Mouse (Mus musculus) large intestine, adult 2 months (tissue): ENCODE measurements around the gene Cntn4. TPM values are rescaled to one million over a fixed set of nuclear protein-coding genes. Genes with fewer than 3 reads are reported as not detected.

Source experiments
- DNase-seq: peaks from one replicate; pipeline ENCODE4 v3.0.0-alpha.2; 2012; ENCODE audit warnings: low read depth, low spot score
- WGBS: fragments of 180-500 bp; shearing (Covaris S2); methylation state at CpG from one replicate; pipeline ENCODE4 v1.1.7; 2018; 5-methylcytosine and 5-hydroxymethylcytosine counted together
- polyA plus RNA-seq: library from polyadenylated mRNA; depleted of rRNA; stranded (reverse); fragments of >200 nt; gene quantifications from 2 replicates; pipeline ENCODE4 v1.2.3, GENCODE M21; 2012

Cntn4 gene
- polyA plus RNA-seq, 1 experiment = 0.02 TPM

DNA sequence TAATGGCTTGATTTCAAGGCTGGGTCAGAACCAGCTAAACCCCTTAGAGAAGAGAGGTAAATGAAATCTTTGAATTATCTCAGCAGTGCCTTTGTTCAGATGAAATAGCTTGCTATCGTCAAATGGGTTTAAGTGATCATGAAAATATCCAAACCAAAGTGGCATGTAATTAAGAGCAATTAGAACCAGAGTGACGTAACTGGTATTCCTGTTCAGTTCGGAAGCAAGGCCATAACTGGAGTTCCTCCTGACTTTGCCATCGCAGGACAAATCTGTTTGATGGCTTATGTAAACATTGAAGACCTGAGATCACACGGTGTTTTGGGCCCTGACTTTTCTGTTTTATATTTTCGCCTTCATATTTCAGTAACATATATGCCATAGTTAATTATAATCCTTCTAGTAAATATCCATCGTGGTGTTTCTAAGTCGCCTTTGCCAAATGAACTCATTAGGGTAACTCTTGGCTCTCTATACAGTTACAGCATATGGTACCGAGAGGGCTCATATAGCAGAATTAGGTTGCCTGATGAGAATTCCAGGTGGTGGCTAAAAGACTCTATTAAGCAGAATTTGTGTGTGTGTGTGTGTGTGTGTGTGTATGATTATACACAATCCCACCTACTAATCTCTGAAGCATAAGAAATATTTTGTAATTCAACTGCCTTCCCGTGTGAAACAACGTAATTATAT, 889.6 kb downstream of the Cntn4 start:
- WGBS = 74% methylated on average over 11 of the region's 11 CpGs
- DNase-seq = no peak

DNA sequence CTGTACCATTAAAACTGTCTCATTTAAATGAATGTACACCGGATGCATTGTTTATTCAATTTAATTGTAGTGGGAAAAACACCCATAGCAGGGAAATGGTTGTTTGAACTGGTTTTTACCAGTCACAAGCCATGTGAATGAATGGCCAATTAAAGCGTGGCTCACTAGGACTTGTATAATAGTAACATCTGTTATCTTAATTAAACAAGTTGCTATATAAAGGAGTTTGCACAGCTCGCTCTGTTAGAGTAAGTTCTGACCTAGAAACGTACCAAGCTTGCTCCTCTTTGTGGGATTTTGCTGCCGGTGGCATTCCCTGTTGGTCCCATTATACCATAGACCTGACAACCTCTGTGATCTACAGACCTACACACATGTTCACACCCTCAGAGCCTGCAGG, 902.7 kb downstream of the Cntn4 start:
- WGBS = 51% methylated on average over 5 of the region's 5 CpGs
- DNase-seq = no peak

DNA sequence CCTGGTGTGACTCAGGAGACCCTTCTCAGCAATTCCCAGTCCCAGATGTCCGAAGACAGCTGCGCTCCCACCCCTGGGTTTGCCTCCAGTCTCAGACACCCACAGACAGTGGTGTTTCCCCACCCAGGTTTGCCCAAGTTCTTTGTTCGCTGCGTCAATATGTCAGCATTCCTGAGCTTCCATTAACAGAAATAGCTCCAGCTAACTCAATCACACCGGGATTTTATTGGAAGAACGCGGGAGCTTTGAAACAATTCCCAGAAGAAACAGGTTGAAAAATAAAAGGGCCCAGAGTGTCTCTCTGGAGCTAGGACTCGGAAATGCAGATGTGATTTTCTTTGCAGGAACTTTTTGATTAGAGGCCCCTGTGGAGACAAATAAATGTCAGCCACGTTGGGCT, 916.3 kb downstream of the Cntn4 start:
- no peak for DNase-seq
- 21% methylated on average over 9 of the region's 9 CpGs for WGBS

DNA sequence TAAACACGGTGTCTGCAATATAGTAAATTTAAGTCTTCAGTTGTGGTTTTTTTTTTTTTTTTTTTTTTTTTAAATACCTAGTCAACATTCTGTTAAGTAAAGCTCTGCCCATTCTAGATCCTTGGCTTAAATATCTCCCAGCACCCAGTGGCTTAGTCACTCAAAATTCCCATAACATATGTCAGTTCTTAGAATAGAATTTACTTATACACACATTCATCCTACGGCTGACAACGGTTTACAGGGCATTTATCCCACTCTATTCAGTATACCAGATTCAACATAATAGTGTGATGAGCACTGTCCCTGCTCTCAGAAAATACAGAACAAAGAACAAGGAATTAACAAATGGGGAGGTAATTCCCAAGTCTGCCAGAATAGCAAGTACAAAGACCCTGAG, 939.6 kb downstream of the Cntn4 start:
- WGBS = 89% methylated on average over 3 of the region's 3 CpGs
- no peak for DNase-seq

DNA sequence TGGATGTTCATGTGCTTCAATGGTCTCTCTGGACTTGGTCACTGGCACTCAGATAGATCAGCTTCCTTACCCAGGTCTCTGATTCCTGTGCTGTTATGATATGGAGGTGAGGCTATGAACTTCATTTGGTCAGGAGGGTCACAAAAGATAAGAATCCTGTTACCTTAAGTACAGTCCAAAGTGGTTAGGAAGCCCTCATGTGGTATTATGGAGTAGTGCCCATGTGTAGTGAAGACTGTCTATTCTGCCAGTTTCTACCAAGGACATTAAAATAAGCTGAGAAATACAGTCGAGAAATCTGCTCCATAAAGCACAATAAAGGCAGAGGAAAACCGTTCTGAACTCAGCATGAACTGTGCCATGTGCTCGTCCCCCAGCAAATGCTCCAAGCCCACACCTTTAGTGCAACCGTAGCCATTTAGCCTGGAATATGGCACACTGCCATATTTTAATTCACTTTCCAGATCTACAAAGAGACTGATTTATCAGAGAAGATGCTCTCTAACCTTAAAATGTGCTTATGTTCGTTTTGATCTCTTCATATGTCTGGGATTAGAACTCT, 943.8 kb downstream of the Cntn4 start:
- no peak for DNase-seq
- 63% methylated on average over 5 of the region's 5 CpGs for WGBS

DNA sequence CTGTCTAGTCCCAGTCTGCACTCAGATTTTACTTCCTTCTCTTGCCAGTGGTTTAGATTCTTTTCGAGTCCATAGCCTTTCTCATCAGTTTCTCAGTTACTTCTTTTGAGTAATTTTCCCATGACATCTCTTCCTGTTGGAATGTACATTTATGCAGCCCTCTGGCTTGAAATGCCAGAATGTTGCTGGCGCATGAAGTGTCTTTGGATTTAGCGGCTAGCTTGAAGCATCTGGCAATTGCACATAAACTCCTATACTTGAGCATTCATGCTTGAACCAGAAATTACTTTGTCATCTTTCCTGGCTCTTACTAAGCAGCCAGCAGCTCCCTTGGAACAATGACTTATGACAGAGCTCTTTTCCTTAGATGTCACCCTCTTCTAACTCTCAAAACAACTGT, 965.6 kb downstream of the Cntn4 start:
- 71% methylated on average over 3 of the region's 3 CpGs for WGBS
- no peak for DNase-seq

DNA sequence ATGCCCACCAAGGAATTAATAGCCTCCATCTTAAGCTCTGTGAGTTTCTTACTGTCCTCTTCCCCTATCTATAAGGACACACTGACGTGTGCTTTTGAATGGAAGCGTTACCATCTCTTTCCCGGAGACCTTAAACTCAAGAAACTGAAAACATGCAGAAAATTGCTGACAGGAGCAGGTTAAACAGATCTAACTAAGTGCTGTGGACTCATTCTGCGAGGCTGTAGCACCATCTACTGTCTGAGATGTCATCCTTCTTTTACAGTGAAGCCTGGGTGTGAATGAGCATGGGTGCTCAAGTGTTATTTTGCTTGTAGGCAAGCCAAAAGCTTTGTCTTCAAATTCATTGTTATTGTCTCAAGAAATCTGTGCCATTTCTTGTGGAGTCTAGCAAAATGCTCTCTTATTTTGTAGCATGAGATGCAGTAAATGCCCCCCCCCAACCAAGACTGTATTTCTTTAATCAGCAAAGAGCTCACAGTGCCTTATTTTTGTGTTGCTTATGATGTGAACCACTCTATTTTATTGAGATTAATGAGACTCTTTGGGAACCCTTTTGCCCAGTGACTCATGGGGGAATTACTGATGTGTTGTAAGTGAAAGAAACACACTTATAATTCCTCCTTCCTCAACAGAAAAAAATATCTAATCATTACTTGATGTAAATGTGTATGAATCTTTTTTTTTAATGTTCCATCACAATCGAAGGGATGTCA, 968.2 kb downstream of the Cntn4 start:
- DNase-seq = no peak
- 36% methylated on average over 5 of the region's 5 CpGs for WGBS

DNA sequence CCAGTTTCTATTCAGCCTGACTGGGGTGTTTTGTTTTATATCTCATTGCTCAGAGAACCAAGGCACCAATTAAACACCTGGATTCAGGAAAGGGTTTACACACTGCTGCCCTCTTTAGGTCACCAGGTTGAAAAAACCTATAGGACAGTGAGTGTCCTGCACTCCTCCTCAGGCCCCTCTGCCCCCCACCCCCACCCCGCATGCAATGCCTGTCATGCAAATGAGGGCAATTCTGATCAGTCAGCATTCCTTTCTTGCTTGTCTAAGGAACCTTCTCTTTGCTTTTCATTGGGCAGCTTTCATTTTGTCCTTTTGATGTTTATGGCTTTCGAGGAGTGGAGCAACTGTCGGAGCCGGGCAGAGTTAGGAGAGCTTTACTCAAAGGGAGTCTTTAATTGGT, 969.5 kb downstream of the Cntn4 start:
- WGBS = 14% methylated on average over 4 of the region's 4 CpGs
- DNase-seq = no peak

DNA sequence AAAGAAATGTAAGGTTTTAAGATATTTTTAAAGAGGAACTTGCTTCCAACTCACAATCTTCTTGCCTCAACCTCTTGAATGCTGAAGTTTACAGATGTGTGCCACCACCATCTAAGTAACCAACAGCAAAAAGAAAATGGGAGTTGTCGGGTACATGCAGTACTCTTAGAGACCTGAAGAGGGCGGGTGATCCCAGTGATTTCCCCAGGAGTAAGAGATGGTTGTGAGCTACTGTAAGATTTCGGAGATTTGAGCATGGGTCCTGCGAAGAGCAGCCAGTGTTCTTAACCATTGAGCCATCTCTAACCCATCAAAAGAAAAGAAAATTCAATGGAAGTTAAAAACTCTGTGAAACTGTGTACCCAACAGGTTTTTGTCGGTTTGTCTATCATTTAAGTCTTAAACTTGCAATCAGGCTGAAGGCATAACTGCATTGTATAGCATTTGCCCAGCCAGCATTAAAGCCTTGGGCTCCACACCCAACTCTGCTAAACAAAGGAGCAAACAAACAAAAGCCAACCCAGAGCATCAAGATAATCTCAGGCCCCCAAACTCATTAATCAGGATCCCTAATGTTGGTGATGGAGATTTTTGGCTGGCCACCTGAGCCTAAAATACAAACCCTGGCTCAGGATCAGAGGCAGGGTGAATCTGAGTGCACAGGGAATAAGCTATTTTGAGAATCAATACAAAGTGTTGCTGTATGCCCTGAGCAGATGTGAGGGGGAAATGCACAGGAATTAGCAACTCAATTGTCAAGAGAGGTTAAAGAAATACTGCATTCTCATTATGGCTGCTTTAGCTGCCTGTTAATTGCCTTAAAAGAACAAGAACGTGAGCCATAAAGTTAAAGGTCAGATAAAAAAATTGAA, 986.6 kb downstream of the Cntn4 start:
- no peak for DNase-seq

DNA sequence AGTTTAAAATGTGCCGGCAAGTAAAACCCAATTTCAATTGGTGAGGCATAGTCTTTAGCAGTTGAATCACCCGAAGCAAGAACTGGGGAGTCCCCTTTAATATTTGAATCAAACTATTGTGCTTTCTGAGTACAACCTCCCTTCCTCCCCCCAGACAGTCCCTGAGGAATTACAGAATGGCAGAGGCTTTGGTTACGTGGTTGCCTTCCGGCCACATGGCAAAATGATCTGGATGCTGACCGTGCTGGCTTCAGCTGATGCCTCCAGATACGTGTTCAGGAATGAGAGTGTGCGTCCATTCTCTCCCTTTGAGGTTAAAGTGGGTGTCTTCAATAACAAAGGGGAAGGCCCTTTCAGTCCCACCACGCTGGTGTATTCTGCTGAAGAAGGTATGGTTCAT, 998.1 kb downstream of the Cntn4 start:
- 85% methylated on average over 8 of the region's 8 CpGs for WGBS
- DNase-seq = no peak

More for the DNA sequence above, 986.6 kb downstream of the Cntn4 start:
- 35% methylated on average over 6 of the region's 6 CpGs for WGBS

DNA sequence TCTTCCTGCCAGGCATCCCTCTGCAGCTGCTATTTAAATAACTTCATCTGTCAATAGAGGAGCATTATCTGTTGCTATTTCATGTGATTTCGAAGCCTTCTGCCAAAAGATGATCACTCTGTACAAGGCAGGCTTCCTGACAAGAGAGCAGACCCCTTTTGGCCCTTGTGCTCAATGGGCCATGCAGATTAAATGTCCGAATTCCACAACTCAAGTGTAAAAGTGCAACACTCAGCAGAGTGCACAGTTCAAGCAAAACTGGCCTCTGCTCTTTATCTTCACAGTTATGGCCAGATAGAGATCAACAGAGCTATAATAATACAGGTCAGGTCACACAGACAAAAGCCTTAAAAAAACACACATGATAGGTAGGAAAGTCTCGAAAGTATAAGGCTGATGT, 1024.5 kb downstream of the Cntn4 start:
- 51% methylated on average over 3 of the region's 3 CpGs for WGBS

DNA sequence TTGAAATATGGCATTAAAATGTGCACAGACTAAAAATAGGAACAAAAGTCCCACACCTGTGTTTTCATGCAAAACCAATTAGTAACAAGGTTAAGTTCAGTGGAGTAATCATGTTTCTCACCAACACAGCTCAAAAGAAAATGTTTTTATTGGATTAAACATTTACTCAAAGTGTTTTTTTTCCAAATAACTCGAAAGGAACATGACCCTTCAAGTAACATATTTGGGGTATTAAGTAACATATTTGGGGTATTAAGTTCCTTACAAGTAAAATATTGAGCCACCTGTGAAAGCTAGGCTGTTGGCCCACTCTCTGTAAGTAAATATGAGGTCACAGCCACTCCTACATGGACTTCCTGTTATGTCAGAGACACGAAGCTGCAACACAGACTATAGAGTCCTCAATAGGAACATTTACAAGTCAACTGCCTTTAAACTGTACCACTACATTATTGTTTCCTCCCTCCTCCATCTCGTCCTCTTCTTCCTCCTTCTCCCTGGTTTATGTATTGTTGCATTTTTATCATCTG, 1028.1 kb downstream of the Cntn4 start:
- 19% methylated on average over 3 of the region's 3 CpGs for WGBS
- no peak for DNase-seq

More for the DNA sequence above, 1024.5 kb downstream of the Cntn4 start:
- DNase-seq = no peak

DNA sequence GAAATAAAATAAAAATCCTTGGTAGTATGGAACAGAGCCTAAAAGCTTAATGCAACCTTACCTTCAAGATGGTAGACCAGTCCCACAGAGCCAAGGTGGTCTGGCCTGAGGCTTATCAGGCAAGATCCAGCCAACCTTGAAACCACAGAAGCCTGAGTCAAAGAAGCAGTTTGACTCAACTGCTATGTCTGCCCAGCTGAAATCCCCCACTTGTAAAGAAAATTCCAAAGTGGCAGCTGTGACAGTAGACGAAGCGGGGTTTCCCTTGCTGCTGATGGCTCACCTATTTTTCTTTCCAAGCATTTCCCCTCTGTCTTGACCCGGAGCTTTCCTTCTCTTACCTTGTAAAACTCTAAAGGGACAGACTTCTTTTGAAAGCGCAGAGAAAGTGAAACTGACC, 1048.2 kb downstream of the Cntn4 start:
- WGBS = 72% methylated on average over 4 of the region's 4 CpGs
- no peak for DNase-seq

DNA sequence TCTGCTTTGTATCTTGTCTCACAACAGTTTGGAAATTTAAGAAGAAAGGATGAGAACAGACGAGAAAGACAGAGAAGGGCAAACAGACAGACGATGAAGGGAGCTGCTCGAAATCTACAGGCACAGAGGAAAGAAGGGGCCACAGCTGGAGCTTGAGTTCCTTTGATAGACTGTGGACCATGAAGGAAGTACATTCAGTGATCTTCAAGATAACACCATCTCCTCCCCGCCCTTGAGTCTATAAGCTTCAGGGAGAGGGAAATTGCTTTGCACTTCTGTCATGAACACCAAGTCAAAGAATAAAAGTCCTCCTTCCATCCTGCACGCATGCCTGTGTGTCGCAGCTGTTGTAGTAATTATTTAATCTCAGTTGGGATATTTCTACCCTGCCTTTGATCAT, 1048.6 kb downstream of the Cntn4 start:
- 62% methylated on average over 6 of the region's 6 CpGs for WGBS
- DNase-seq = no peak

DNA sequence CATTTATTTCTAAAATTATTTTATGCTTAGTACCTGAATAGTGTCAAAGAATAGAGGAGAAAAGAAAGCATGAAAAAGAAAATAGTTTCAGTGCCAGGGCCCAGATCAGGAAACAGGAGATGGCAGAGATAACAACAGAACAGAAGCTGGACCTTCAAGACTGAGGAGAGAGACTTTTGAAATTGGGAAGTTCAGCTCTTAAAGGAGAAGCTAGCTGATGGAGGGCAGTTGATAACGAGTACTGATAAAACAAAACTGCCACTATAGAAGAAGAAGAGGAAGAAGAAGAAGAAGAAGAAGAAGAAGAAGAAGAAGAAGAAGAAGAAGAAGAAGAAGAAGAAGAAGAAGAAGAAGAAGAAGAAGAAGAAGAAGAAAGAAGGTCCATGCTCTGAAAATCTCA, 1050.2 kb downstream of the Cntn4 start:
- no peak for DNase-seq
- WGBS = 32% methylated on average over 1 of the region's 1 CpGs

DNA sequence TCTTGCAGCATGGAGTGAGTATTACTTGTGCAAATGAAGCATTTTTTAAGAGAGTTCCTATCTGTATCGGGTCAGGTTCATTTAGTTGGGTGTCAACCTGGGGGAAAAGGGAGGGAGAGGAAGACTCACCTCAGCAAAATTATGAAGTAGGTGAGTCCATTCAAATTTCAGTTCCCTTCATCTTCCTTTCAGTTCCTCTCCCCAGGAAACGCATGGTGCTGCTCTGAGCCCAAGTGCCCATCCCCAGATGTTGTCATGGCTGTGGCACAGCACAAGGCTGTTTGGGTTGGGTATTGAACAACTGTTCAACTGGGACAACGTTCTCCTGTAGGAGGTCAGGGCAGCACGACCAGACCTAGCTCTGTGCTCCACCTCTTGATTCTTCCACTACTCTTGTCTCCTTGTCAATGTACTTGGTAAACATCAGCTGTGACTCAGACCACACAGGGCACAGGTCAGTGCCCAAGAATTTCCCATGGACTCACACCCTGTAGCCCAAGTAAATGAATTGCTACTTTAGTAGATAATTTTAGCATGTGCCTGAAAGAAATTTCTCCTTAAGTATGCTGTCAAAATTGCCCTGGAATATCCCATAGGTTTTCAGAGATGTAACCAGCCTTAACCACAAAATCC, 1052.3 kb downstream of the Cntn4 start:
- 61% methylated on average over 4 of the region's 4 CpGs for WGBS
- DNase-seq = no peak

DNA sequence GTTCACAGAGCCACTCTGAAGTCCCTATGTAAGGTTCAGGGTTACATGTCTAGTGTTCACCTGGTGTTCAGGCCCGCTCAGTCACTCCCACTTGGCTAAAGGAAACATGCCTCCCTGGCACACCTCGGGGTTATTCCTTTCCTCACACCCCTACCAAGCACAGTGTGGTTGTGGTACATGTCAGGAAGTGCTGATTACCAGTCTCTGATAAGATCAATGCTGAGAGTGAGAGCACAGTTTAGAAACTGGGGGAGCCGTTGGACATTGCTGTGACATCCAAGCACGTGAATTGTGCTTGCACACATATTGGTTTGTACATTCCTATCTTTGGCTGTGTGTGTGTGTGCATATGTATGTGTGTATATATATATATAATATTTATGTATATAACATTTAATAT, 1055.1 kb downstream of the Cntn4 start:
- 70% methylated on average over 4 of the region's 4 CpGs for WGBS
- no peak for DNase-seq

DNA sequence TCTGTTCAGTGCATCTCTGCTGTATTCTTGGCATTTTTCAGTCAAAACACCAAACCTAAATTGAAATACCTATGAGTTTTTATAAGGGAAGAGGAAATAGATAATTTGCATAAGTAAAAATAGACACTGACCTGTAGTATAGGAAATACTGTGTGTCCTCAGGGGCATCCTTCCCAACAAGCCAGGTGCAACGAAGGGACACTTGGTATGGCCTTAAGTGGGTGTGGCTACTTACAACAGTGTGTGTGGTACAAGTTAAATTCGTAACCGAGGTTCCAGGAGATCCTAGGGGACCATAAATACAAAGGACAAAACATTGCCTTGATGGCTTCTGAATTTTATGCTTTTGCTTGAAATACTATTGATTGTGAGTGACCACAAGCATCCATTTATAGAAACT, 1060.8 kb downstream of the Cntn4 start:
- no peak for DNase-seq
- WGBS = 55% methylated on average over 3 of the region's 3 CpGs

DNA sequence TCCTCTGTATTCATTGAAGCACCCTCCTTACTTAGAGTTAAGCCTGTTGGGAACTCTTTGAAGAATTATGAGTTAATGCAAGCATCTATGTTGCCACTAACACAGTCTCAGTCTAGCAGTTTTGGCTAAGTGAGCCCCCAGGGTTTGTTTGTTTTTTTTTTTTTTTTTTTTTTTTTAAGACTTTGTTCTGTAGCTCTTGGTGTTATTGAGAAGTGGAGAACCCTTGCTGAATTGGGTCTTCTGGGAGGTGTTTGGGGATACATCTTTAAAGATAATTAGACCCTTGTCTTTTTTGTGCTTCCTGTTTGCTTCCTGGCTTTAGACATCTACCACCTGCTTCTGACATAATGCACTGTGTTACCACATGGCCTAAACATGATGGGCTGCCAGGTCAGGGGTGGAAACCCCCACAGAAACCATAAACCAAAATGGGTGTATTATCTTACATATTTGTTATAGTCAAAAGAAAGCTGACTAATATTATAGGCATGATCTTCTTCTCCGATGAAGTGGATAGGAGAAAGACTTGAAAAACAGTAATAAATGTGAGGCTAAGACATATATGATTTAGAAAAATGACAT, 1062.9 kb downstream of the Cntn4 start:
- DNase-seq = no peak
- 95% methylated on average over 1 of the region's 1 CpGs for WGBS
